Mouse (Mus musculus): ENCODE data around the gene Cabcoco1. TPM values are rescaled to one million over a fixed set of nuclear protein-coding genes. Genes with fewer than 3 reads are reported as not detected.

The Cabcoco1 gene
- total and polyA plus RNA-seq, 2 experiments = 1.4 to 3.0 TPM

DNA sequence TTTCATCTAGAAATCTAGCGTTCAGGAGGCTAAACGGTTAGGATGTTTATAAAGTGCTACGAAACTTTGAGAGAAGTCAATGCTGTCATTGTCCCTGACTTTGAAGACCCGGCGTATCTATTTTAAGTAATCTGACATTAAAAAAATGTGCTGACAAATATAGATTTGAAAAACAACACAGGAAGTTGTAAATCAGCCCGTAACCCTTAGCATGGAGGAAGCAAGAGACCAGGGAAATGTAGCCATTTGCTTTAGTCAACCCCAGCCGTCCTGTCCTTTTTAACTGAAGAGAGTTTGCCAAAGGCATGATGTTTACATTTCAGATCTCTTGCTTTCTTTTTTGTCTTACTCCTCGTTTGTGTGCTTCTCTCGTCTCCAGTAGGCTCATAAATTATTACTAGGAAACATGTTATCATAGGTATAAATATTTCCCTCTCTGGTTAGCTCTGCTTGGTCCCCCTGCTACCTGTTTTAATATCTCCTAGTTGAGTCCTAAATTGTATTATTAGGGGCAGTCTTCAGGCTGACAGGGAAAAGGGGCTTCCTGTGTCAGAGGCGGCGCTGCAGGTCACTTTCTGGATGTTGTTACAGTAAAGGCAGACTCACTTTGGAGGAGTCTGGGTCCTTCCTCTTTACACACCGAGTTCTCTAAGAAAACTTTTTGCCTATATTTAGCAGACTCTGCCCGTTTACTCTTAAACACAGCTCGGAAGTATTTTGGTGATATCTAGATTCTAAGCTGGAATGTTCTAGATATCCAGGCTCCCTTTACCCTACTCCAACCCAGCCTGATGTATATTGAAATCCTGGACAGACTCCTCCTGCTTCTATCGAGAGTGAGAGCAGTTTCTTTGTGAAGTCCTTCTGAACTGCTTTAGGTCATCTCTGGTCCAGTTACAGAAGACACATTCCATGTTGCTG lies 95.6 kb downstream of the Cabcoco1 start:
- Histone ChIP-seq H3K4me1 (ENCODE audit: control insufficient read depth, insufficient read depth, low read length) (peaks cover 18% of the 10 kb centered on the region), H3K27ac (replicated peaks; ENCODE audit: insufficient read depth, low read depth, low read length) (peak overlapping the region; percentile 91), H3K4me3 (ENCODE audit: insufficient read depth, low read depth, low read length) (no peak overlapping the region), H3K79me2 (ENCODE audit: control insufficient read depth, insufficient read depth, low read length) (no peaks in the 10 kb centered on the region), H3K9ac (ENCODE audit: low read depth, low read length) (0 out of 2 replicates have a peak overlapping the region, but pooled peaks have one; percentile 26), H3K36me3 (ENCODE audit: control insufficient read depth, insufficient read depth, low read length) (no peaks in the 10 kb centered on the region), H3K27me3 (ENCODE audit: control insufficient read depth, insufficient read depth, low read length) (no peaks in the 10 kb centered on the region)
- DNase-seq (ENCODE audit: extremely low read depth, low read depth, low spot score) = peak; percentile 58
- WGBS = 17% methylated on average over 15 of the region's 15 CpGs
- TF ChIP-seq POLR2A (IDR thresholded peaks at IDR 0.05; ENCODE audit: extremely low read depth, insufficient read depth, low read length) = no peak
- no peak for TF ChIP-seq CTCF (IDR thresholded peaks at IDR 0.05; ENCODE audit: low read depth, low read length)

DNA sequence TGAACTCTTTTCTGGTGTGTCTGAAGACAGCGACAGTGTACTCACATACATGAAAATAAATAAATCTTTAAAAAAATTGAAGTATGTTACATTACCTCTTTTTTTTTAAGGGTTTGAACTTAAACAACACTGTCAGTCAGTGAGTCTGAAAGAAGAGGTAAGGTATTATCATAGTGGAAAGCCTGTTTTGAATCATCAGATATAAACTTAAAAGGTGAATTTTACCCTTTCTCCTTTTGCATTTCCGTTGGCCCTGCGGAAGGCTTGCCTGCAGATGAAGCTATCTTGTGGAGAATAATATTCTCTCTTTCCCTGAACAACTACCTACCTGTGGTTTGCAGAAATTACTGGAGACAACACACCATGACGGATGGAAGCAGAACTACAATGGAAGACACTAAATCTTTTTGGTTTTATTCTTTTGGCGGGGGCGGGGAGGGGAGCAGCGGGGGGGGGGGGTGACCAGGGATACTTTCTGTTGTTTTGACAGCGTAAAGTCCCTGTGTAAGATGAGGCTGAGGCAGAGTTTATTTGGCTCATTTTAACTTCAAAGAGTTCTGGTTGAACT lies 96.4 kb downstream of the Cabcoco1 start:
- TF ChIP-seq POLR2A (IDR thresholded peaks at IDR 0.05; ENCODE audit: extremely low read depth, insufficient read depth, low read length) = no peak
- no peak for TF ChIP-seq CTCF (IDR thresholded peaks at IDR 0.05; ENCODE audit: low read depth, low read length)
- Histone ChIP-seq H3K27me3 (ENCODE audit: control insufficient read depth, insufficient read depth, low read length) (no peaks in the 10 kb centered on the region), H3K36me3 (ENCODE audit: control insufficient read depth, insufficient read depth, low read length) (no peaks in the 10 kb centered on the region), H3K4me1 (ENCODE audit: control insufficient read depth, insufficient read depth, low read length) (peaks cover 18% of the 10 kb centered on the region), H3K9ac (ENCODE audit: low read depth, low read length) (no peak overlapping the region), H3K27ac (replicated peaks; ENCODE audit: insufficient read depth, low read depth, low read length) (no peak overlapping the region; the same call in none of the 2 replicates), H3K4me3 (ENCODE audit: insufficient read depth, low read depth, low read length) (no peak overlapping the region), H3K79me2 (ENCODE audit: control insufficient read depth, insufficient read depth, low read length) (no peaks in the 10 kb centered on the region)
- 70% methylated on average over 8 of the region's 8 CpGs for WGBS
- no peak for DNase-seq (ENCODE audit: extremely low read depth, low read depth, low spot score)

DNA sequence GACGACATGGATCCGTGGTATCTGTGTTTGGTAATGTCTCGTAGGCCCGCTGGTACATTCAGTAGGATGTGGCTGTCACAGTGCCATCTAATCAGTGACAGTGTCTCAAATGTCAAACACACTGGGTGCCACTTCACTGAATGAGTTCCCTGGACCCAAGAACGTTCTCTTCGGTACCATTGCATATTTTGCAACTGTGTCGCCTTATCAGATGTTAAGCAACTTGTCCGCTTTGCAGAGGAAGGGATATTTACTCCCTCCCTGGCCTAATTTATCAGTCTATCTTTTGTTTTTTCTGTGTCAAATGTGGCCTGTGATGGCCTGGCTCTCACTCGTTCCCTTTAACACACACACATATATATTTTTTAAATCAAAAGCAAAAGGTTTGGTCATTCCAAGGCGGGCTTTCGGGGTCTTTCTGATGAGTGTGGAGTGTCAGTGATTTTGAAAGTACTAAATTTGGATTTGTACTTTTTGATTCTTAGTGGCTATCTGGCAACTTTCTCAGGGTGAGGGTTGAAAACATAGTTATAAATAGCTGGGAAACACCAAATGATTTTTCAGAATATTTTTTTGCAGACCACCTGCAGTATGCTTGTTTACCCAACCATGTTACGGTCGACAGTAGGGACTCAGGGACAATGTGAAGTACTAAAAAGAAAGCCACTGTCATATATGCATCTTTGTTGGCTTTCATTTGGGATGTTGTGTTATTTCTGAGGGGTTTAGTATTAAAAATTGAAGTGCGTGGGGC lies 97.2 kb downstream of the Cabcoco1 start:
- H3K36me3 ChIP-seq (ENCODE audit: control insufficient read depth, insufficient read depth, low read length) = no peaks in the 10 kb centered on the region
- DNase-seq (ENCODE audit: extremely low read depth, low read depth, low spot score) = peak; percentile 100
- no peak overlapping the region for H3K9ac ChIP-seq (ENCODE audit: low read depth, low read length)
- no peak for TF ChIP-seq CTCF (IDR thresholded peaks at IDR 0.05; ENCODE audit: low read depth, low read length)
- TF ChIP-seq POLR2A (IDR thresholded peaks at IDR 0.05; ENCODE audit: extremely low read depth, insufficient read depth, low read length) = no peak
- no peaks in the 10 kb centered on the region for H3K79me2 ChIP-seq (ENCODE audit: control insufficient read depth, insufficient read depth, low read length)
- no peaks in the 10 kb centered on the region for H3K27me3 ChIP-seq (ENCODE audit: control insufficient read depth, insufficient read depth, low read length)
- WGBS = 48% methylated on average over 14 of the region's 14 CpGs
- no peak overlapping the region for H3K4me3 ChIP-seq (ENCODE audit: insufficient read depth, low read depth, low read length)
- H3K27ac ChIP-seq (replicated peaks; ENCODE audit: insufficient read depth, low read depth, low read length) = peak overlapping the region; percentile 69
- peaks cover 18% of the 10 kb centered on the region for H3K4me1 ChIP-seq (ENCODE audit: control insufficient read depth, insufficient read depth, low read length)

DNA sequence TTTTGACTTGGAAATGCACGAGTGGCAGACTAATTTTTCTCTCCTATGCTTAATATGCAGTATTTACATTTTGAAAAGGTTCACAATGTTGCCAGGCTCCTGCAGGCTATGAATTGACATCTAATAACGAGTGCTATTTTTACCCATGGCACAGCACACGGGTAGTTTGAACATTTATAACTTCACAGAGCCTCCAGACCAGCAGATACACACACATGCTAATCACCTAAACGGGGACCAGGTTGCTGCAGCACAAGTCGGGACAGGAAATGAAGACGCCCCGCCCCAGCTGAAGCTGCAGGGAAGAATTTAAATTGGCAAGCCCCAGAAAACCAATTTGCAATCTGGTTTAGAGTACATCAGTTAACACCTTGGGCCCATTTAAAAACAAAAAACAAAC lies 98.6 kb downstream of the Cabcoco1 start:
- 59% methylated on average over 7 of the region's 7 CpGs for WGBS
- H3K9ac ChIP-seq (ENCODE audit: low read depth, low read length) = no peak overlapping the region
- no peaks in the 10 kb centered on the region for H3K79me2 ChIP-seq (ENCODE audit: control insufficient read depth, insufficient read depth, low read length)
- H3K36me3 ChIP-seq (ENCODE audit: control insufficient read depth, insufficient read depth, low read length) = no peaks in the 10 kb centered on the region
- H3K4me1 ChIP-seq (ENCODE audit: control insufficient read depth, insufficient read depth, low read length) = peaks cover 18% of the 10 kb centered on the region
- no peak for TF ChIP-seq POLR2A (IDR thresholded peaks at IDR 0.05; ENCODE audit: extremely low read depth, insufficient read depth, low read length)
- TF ChIP-seq CTCF (IDR thresholded peaks at IDR 0.05; ENCODE audit: low read depth, low read length) = no peak
- no peak overlapping the region for H3K4me3 ChIP-seq (ENCODE audit: insufficient read depth, low read depth, low read length)
- no peak overlapping the region for H3K27ac ChIP-seq (replicated peaks; ENCODE audit: insufficient read depth, low read depth, low read length)
- no peaks in the 10 kb centered on the region for H3K27me3 ChIP-seq (ENCODE audit: control insufficient read depth, insufficient read depth, low read length)
- no peak for DNase-seq (ENCODE audit: extremely low read depth, low read depth, low spot score)

DNA sequence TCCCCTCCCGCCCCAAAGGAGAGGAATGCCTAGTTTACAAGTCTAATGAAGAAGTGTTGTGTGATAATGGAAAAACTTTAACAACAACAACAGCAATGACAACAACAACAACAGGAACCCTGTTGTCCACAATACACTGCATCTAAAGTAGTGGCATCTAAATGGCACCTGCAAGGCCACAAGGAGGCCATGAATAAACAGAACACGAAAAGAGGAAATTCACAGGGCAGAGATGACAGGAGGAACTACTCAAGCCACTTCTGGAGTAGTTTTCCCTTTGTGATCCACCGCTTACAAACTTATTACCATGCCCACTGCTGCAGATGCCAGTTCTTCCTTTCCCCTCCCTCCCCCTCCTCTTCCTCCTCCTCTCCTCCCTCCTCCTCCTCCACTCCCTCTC lies 99.0 kb downstream of the Cabcoco1 start:
- H3K27ac ChIP-seq (replicated peaks; ENCODE audit: insufficient read depth, low read depth, low read length) = no peak overlapping the region
- H3K36me3 ChIP-seq (ENCODE audit: control insufficient read depth, insufficient read depth, low read length) = no peaks in the 10 kb centered on the region
- H3K4me1 ChIP-seq (ENCODE audit: control insufficient read depth, insufficient read depth, low read length) = peaks cover 18% of the 10 kb centered on the region
- TF ChIP-seq POLR2A (IDR thresholded peaks at IDR 0.05; ENCODE audit: extremely low read depth, insufficient read depth, low read length) = no peak
- TF ChIP-seq CTCF (IDR thresholded peaks at IDR 0.05; ENCODE audit: low read depth, low read length) = no peak
- no peak overlapping the region for H3K4me3 ChIP-seq (ENCODE audit: insufficient read depth, low read depth, low read length)
- H3K79me2 ChIP-seq (ENCODE audit: control insufficient read depth, insufficient read depth, low read length) = no peaks in the 10 kb centered on the region
- WGBS = 84% methylated on average over 3 of the region's 3 CpGs
- no peak overlapping the region for H3K9ac ChIP-seq (ENCODE audit: low read depth, low read length)
- DNase-seq (ENCODE audit: extremely low read depth, low read depth, low spot score) = no peak
- no peaks in the 10 kb centered on the region for H3K27me3 ChIP-seq (ENCODE audit: control insufficient read depth, insufficient read depth, low read length)

All from liver, adult 2 months (tissue).